8 mouse cellular contexts compared by ENCODE assay signal in genomic region chr11:5955546-5956276, GRCm38 (mm10). TPM values are rescaled to one million over a fixed set of nuclear protein-coding genes. Genes with fewer than 3 reads are reported as not detected.
DNase-seq lines count a peak whose midpoint lies in the region; ATAC-seq and TF ChIP-seq lines count a peak whose summit lies in the region.

Gene Ykt6 (plus strand): TSS chr11:5955693.

- no peak for TF ChIP-seq CTCF in kidney, adult 2 months (conservative IDR thresholded peaks at IDR 0.05; ENCODE audit: insufficient read depth, insufficient read length, low read depth, low read length)
- no peak for TF ChIP-seq CTCF in spleen, adult 2 months (IDR thresholded peaks at IDR 0.05; ENCODE audit: extremely low read depth, insufficient read depth, insufficient read length, insufficient replicate concordance)

- H3K9ac ChIP-seq in embryonic facial prominence, embryonic 13.5 days = peak within 1 kb of the TSS; percentile 93
- peak within 1 kb of the TSS; percentile 84 for H3K9ac ChIP-seq in limb, embryonic 12.5 days (replicated peaks)
- peak within 1 kb of the TSS; percentile 90 for H3K9ac ChIP-seq in midbrain, embryonic 15.5 days

- H3K4me3 ChIP-seq in embryonic facial prominence, embryonic 13.5 days = peak within 1 kb of the TSS; percentile 96
- H3K4me3 ChIP-seq in kidney, adult 2 months (ENCODE audit: insufficient read depth, low read depth, low read length) = peak within 1 kb of the TSS; percentile 78
- peak within 1 kb of the TSS; percentile 91 for H3K4me3 ChIP-seq in limb, embryonic 12.5 days (replicated peaks)
- H3K4me3 ChIP-seq in midbrain, embryonic 15.5 days = peak within 1 kb of the TSS; percentile 95
- peak within 1 kb of the TSS; percentile 91 for H3K4me3 ChIP-seq in spleen, adult 2 months (ENCODE audit: extremely low read depth, insufficient read depth, insufficient read length)

- peak; percentile 87 for ATAC-seq in embryonic facial prominence, embryonic 13.5 days (ENCODE audit: insufficient number of reproducible peaks, insufficient read depth, low FRiP score, low TSS enrichment, low read depth)
- peak; percentile 91 for ATAC-seq in limb, embryonic 12.5 days (ENCODE audit: insufficient number of reproducible peaks, insufficient read depth, low FRiP score, low TSS enrichment, low read depth)
- peak; percentile 98 for ATAC-seq in midbrain, embryonic 15.5 days (replicated peaks)

- TF ChIP-seq POLR2A in kidney, adult 2 months (IDR thresholded peaks at IDR 0.05; ENCODE audit: low read depth, low read length) = peak; percentile 77
- TF ChIP-seq POLR2A in spleen, adult 2 months (IDR thresholded peaks at IDR 0.05; ENCODE audit: low read depth, low read length) = peak; percentile 93

- DNase-seq in 3134 (ENCODE audit: extremely low read depth, insufficient read length, low spot score) = peak; percentile 97
- peak; percentile 99 for DNase-seq in adrenal gland, postnatal 36 days
- DNase-seq in heart, adult 18-20 months = peak; percentile 96 to 99
- DNase-seq in kidney, adult 2 months = peak; percentile 98
- DNase-seq in spleen, adult 2 months (ENCODE audit: low read depth in 1 of 2, low spot score in 2 of 2) = peak; percentile 68 to 96

- H3K27me3 ChIP-seq in embryonic facial prominence, embryonic 13.5 days = no peaks in the 10 kb centered on the region
- H3K27me3 ChIP-seq in kidney, adult 2 months (replicated peaks; ENCODE audit: control insufficient read depth, insufficient read depth, low read length) = no peaks in the 10 kb centered on the region
- no peaks in the 10 kb centered on the region for H3K27me3 ChIP-seq in limb, embryonic 12.5 days
- H3K27me3 ChIP-seq in midbrain, embryonic 15.5 days (replicated peaks) = no peaks in the 10 kb centered on the region
- no peaks in the 10 kb centered on the region for H3K27me3 ChIP-seq in spleen, adult 2 months (ENCODE audit: control insufficient read depth, insufficient read depth, low read length)

- peaks cover 17% of the 10 kb centered on the region for H3K4me1 ChIP-seq in embryonic facial prominence, embryonic 13.5 days
- H3K4me1 ChIP-seq in kidney, adult 2 months (ENCODE audit: control insufficient read depth, insufficient read depth, low read length) = peaks cover 5% of the 10 kb centered on the region; the same call in 1 of the 2 replicates
- peaks cover 17% of the 10 kb centered on the region for H3K4me1 ChIP-seq in limb, embryonic 12.5 days (replicated peaks)
- peaks cover 30% of the 10 kb centered on the region for H3K4me1 ChIP-seq in midbrain, embryonic 15.5 days
- H3K4me1 ChIP-seq in spleen, adult 2 months (ENCODE audit: control insufficient read depth, insufficient read depth, insufficient read length) = no peaks in the 10 kb centered on the region; the same call in 1 of the 2 replicates

- WGBS in embryonic facial prominence, embryonic 13.5 days = under 1% methylated on average over 71 of the region's 71 CpGs
- WGBS in kidney, adult 2 months = under 1% methylated on average over 70 of the region's 71 CpGs
- WGBS in limb, embryonic 12.5 days = under 1% methylated on average over 71 of the region's 71 CpGs
- WGBS in midbrain, embryonic 15.5 days = under 1% methylated on average over 71 of the region's 71 CpGs
- WGBS in spleen, adult 2 months = under 1% methylated on average over 70 of the region's 71 CpGs

- peaks cover 21% of the 10 kb centered on the region for H3K36me3 ChIP-seq in embryonic facial prominence, embryonic 13.5 days
- no peaks in the 10 kb centered on the region for H3K36me3 ChIP-seq in kidney, adult 2 months (ENCODE audit: control insufficient read depth, insufficient read depth, low read length)
- peaks cover 25% of the 10 kb centered on the region for H3K36me3 ChIP-seq in limb, embryonic 12.5 days
- H3K36me3 ChIP-seq in midbrain, embryonic 15.5 days (replicated peaks) = peaks cover 12% of the 10 kb centered on the region; the same call in 1 of the 2 replicates
- peaks cover 9% of the 10 kb centered on the region for H3K36me3 ChIP-seq in spleen, adult 2 months (ENCODE audit: control insufficient read depth, insufficient read depth, low read length)

- peak within 1 kb of the TSS; percentile 74 for H3K4me2 ChIP-seq in embryonic facial prominence, embryonic 13.5 days
- H3K4me2 ChIP-seq in limb, embryonic 12.5 days = peak within 1 kb of the TSS; percentile 82
- H3K4me2 ChIP-seq in midbrain, embryonic 15.5 days = peak within 1 kb of the TSS; percentile 78

- H3K9me3 ChIP-seq in embryonic facial prominence, embryonic 13.5 days = no peaks in the 10 kb centered on the region
- no peaks in the 10 kb centered on the region for H3K9me3 ChIP-seq in limb, embryonic 12.5 days
- H3K9me3 ChIP-seq in midbrain, embryonic 15.5 days = no peaks in the 10 kb centered on the region

- peak within 1 kb of the TSS; percentile 90 for H3K27ac ChIP-seq in embryonic facial prominence, embryonic 13.5 days
- peak within 1 kb of the TSS; percentile 99 for H3K27ac ChIP-seq in kidney, adult 2 months (ENCODE audit: insufficient read depth, low read depth, low read length)
- H3K27ac ChIP-seq in limb, embryonic 12.5 days = peak within 1 kb of the TSS; percentile 94
- peak within 1 kb of the TSS; percentile 94 for H3K27ac ChIP-seq in midbrain, embryonic 15.5 days
- peak within 1 kb of the TSS; percentile 93 for H3K27ac ChIP-seq in spleen, adult 2 months (ENCODE audit: insufficient read depth, low read length)

RNA-seq across cellular contexts. Expression of gene Ykt6, which starts in this region (rescaled TPM):
- total RNA-seq in adrenal gland, postnatal 36 days (2021) = 10 to 100 TPM; 70.0 to 86.4 TPM
- 58.7 and 66.0 TPM in 2 replicates for polyA plus RNA-seq in embryonic facial prominence, embryonic 13.5 days (2015; fragmentation: Nextera tagmentation; extraction: Ambion mirVana)
- 10 to 100 TPM; 59.5 to 71.5 TPM for total RNA-seq in heart, adult 18-20 months (2021)
- polyA plus RNA-seq in kidney, adult 2 months (2012; rRNA removed) = 54.1 and 60.4 TPM in 2 replicates
- polyA plus RNA-seq in limb, embryonic 12.5 days (2016; fragmentation: Nextera tagmentation; extraction: Ambion mirVana) = 52.8 and 57.9 TPM in 2 replicates
- polyA plus RNA-seq in midbrain, embryonic 15.5 days (2015; fragmentation: Nextera tagmentation; extraction: Ambion mirVana) = 96.8 and 104 TPM in 2 replicates
- 31.0 and 34.3 TPM in 2 replicates for polyA plus RNA-seq in spleen, adult 2 months (2012; rRNA removed)

Comparison
In these comparisons a context has a peak if more than half of its experiments do, and no peak if none do; other contexts are left out.
1. Peak in every context shown above with its lines: DNase-seq, ATAC-seq, H3K4me3 ChIP-seq and H3K27ac ChIP-seq.